Comparison of ENCODE assay signal across 13 mouse cellular contexts in the genomic region with DNA sequence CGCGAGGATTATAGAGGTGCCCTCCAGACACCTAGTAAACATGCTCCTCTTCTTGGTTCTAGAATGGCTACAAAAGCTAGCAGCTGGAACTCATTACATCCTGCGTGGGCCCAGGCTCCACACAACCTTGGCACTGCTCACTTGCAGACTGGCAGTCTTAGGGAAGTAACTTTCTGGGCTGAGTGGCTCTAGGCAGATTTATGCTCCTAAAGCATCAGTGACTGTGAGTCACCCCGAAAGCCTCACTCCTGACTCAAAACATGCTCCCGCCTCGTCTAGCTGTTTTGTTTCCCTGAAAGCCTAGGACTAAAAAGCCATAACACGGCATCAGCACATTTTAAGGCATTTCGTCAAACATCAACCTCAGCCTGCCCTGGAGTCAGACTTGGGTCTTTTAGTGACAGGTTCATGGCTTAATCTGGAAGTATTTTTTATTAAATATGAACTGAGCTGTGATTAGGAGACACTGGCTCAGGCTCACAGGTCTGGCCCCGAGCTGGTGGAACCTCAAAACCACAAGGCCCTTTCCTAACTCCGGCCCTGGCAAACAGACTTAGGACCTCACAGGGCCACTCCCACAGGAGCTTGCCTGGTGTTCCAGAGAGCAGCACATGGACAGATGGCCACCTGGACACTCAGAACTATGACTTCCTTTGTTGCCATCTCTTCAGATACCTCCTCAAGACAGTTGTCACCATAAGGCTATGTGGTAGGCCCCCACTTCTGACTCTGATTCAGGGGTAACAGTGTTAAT. TPM values are rescaled to one million over a fixed set of nuclear protein-coding genes. Genes with fewer than 3 reads are reported as not detected.
DNase-seq lines count a peak whose midpoint lies in the region; ATAC-seq and TF ChIP-seq lines count a peak whose summit lies in the region.
"Had no signal": no experiment of that assay in that cellular context is flagged by ENCODE, and none has a peak within 500 bp of the region (broad histone marks: within the 10 kb centered on the region; RNA-seq: fewer than 3 reads in every experiment).

No protein-coding gene starts in this region.

- DNase-seq in layer of hippocampus, adult 11-12 months (ENCODE audit: low spot score) = peak; percentile 44
- DNase-seq in layer of hippocampus, postnatal 10 days (ENCODE audit: low spot score in 2 of 2) = no peak
- DNase-seq in 3T3-L1 (ENCODE audit: low read depth, low spot score) (peak; percentile 97), Patski (ENCODE audit: low read depth, low spot score) (peak; percentile 82)
- peak; percentile 100 for DNase-seq in fibroblast of lung, adult 2 months (ENCODE audit: low read depth)
- DNase-seq in lung, postnatal 14 days = no peak
- DNase-seq in lung, postnatal 10 days = no peak
- DNase-seq in lung, postnatal 25 days (ENCODE audit: low spot score) = no peak
- DNase-seq: cerebellum, adult 9-10 months; lung, postnatal 4 days had no signal

- POLR2A ChIA-PET in Patski (lab: Charles Lee) = interaction anchor here (0.6 to 1.1 kb wide), 7 partner anchors 9 to 70 kb away, joined by 3 to 10 read pairs (median 3); no protein-coding TSS in a partner anchor

- no peak for TF ChIP-seq CTCF in Patski (IDR thresholded peaks at IDR 0.05)

- H3K27me3 ChIP-seq in Patski = no peaks in the 10 kb centered on the region
- H3K27me3 ChIP-seq: hindbrain, embryonic 12.5 days; kidney, embryonic 15.5 days; limb, embryonic 13.5 days had no signal

- ATAC-seq in Patski = peak; percentile 97

- in situ Hi-C loops in Patski (cut with MboI; ENCODE audit: low pct_unique_long_range_greater_than_20kb) = no loop called here

- CTCF ChIA-PET in Patski (lab: Charles Lee) = interaction anchor here (5.5 kb wide), 1 partner anchor 76 kb away, joined by 32 read pairs; no protein-coding TSS in a partner anchor

RNA-seq across cellular contexts. Expression of a gene that starts 28.9 kb away (rescaled TPM):
- 10 to 100 TPM; 57.7 to 62.4 TPM for total RNA-seq in layer of hippocampus, postnatal 10 days (2021)
- polyA plus RNA-seq in Patski (2021) = 30.9 TPM

RNA-seq across cellular contexts. Expression of a gene that starts 50.9 kb away (rescaled TPM):
- 10 to 100 TPM; 67.9 to 72.7 TPM for total RNA-seq in layer of hippocampus, postnatal 10 days (2021)
- 118 TPM for polyA plus RNA-seq in Patski (2021)

Comparison
In these comparisons a context has a peak if more than half of its experiments do, and no peak if none do; other contexts are left out.
1. DNase-seq: peak in layer of hippocampus, adult 11-12 months (single experiment), 3T3-L1 (single experiment), Patski (single experiment) and fibroblast of lung, adult 2 months (single experiment); none in layer of hippocampus, postnatal 10 days (0 of 2), lung, postnatal 14 days (single experiment), lung, postnatal 10 days (single experiment) and lung, postnatal 25 days (single experiment).